Mouse (Mus musculus) layer of hippocampus, adult 8-10 months (tissue): ENCODE data around the gene Tpcn1. TPM values are rescaled to one million over a fixed set of nuclear protein-coding genes. Genes with fewer than 3 reads are reported as not detected.

Source experiments
- DNase-seq, 2 experiments: peaks; one replicate each; pipeline ENCODE4 v3.0.0; 2022; ENCODE audit warnings: low spot score in 2 of 2
- total RNA-seq, 4 experiments: library from RNA; stranded (reverse); gene quantifications; 2 replicates each; pipeline ENCODE4 v1.2.4; 2022

Tpcn1 gene
- total RNA-seq, 4 experiments from 2014 or later: 38.2 to 43.8 (median 41.1) TPM

- DNase-seq: no peak
Observed at GRCm38 (mm10) chr5:120609246-120609775, 20.8 kb upstream of the Tpcn1 start.

DNA sequence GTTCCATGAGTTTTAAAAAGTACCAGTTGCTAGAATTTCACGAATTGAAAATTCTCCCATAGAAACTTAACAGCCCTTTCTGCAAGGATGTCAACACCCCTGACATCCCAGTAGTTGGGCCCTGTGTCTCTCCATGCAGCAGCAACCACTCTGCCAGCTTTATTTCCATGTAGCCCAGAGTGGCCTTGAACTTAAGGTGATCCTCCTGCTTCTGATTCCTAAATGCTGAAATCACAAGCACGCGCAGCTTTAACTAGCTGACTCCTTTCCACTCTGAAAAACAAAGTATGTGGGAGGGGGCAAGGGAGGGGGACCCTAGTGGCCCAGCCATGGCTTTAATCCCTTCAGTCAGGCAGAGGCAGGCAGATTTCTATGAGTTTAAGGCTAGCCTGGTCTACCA lies 18.9 kb upstream of the Tpcn1 start:
- no peak for DNase-seq

DNA sequence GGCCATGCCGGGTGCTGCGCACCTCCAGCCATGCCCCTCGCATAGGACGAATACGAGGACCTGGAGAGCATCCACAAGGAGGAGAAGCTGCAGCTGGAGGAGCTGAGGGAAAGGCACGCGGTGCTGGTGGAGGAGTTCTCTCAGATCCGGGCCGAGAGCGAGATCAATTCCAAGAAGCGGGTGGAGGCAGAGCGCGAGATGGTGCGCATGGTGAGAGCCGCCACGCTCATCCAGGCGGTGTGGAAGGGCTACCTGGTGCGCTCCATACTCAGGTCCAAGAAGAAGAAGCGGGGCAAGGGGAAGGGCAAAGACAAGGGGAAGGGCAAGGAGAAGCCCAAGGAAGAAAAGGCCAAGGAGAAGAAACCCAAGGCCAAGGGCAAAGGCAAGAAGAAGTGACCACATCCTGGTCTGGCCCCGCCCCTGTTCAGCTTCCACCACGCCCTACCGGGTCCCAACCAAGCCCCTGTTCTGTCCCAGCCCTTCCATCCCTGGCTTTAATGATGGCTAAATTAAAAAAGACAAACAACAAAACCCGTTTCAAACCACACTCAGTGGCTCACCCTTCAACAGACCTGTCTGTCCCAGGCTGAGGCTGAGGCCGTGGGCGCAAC lies 18.2 kb upstream of the Tpcn1 start:
- DNase-seq: no peak

- peak; percentile 83 to 92 for DNase-seq
Observed at GRCm38 (mm10) chr5:120605688-120606087, 17.2 kb upstream of the Tpcn1 start.

- no peak for DNase-seq
Observed at GRCm38 (mm10) chr5:120605241-120605661, 16.8 kb upstream of the Tpcn1 start.

GRCm38 (mm10) chr5:120604839-120605238 lies 16.4 kb upstream of the Tpcn1 start:
- peak in 1 of 2 experiments; percentile 84 for DNase-seq

DNA sequence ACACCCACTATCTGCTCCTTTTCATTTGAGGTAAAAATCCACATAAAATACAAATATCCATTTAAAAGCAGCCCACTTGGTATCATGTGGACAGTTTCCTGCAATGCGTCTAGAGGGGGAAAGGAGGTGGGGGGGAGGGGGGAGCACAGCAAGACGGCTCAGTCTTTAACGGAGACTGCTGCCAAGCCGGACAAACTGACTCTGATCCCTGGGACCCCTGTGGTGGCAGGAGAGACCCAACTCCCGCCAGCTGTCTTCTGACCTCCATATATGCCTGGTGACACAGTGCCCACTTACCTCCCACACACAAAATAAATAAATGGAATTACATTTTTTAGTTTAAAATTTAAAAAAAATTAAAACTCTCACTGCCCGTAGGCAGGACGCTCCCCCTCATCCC lies 15.0 kb upstream of the Tpcn1 start:
- DNase-seq: no peak

DNA sequence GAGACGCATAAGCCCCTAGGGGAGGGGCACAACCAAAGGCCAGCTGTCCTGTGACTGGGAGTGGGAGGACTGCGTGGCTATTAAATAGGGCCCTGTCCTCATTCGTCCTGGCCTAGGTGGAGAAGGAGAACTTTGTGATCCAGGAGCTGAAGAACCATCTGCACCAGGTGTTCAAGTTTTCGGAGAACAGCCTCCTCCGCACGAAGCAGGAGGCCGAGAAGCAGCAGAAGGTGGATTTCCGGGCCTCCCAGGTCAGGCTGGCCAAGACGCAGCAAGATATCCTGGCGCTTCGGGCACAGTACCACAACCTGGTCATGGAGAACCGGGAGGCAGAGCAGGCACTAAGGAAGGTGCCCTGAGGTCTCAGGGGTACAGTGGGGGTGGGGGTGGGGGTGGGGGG lies 13.7 kb upstream of the Tpcn1 start:
- DNase-seq: no peak

DNA sequence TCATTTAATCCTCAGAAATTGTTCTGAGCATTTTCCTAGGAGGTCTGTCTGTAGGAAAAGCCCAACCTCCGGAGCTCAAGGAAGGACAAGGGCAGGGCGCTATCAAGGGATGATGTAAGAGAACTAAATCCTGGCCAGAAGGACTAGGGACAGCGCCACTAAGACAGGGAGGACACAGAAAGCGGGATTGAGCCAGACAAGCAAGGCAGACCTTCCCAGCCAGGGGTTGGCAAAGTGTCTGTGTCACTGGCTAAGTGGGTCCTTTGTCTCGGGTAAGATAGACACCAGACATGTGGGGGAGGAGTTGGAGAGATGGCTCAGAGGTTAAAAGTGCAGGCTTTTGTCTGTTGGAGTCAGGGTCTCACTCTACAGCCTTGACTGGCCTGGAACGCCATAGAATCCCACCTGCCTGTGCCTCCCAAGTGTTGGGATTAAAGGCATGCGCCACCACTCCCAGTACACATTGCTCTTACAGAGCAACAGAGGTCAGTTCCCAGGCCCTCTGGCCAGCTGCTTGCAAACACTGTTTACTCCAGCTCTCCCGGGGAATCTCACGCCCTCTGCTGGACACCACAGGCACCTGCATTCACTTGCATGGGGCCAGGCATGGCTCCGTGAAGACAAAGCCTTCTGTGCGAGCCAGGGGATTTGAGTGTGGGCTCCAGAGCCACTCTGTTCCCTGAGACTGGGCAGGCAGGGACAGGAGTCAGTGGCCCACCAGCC lies 12.6 kb upstream of the Tpcn1 start:
- DNase-seq: no peak

DNA sequence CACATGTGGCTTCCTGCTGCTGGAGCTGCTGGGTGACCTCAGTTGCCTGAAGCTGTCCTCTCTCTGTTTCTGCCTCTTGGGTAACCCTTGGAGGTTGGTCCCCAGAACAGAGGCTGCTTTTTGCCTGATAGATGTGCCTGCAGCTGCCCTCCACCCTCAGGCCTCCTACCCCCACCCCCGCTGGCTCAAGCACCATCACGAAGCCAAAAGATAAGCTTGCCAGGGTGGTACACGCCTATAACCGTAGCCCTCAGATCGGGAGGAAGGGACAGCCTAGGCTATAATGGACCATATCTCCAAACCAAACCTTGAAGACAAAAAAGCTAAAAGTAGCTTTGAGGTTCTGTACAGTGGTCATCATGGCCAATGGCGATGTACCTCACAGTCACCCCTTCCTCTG lies 11.2 kb upstream of the Tpcn1 start:
- no peak for DNase-seq

- DNase-seq: no peak
Observed at GRCm38 (mm10) chr5:120594485-120594884, 6.0 kb upstream of the Tpcn1 start.

GRCm38 (mm10) chr5:120592141-120592540 lies 3.7 kb upstream of the Tpcn1 start:
- DNase-seq: no peak

DNA sequence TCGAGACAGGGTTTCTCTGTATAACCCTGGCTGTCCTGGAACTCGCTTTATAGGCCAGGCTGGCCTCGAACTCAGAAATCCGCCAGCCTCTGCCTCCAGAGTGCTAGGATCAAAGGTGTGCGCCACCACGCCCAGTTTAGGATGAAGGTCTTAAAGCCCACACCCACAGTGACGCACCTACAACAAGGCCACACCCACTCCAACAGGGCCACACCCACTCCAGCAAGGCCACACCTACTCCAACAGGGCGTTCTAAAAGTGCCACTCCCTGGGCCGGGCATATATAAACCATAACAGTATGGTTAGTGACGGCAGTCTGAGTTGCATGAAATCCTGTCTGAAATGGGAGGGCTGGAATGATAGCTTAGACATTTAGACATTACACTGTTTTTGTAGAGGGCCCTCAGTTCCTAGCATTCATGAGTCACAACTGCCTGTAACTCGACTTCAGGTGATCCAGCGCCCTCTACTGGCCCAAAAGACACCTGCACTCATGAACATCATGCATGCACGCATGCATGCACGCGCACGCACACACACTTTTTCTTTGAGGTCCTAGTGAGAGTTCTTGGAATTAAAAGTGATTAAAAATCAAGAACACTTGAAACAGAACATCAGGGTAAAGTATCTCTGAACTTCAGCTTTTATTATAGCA lies 2.0 kb upstream of the Tpcn1 start:
- no peak for DNase-seq

DNA sequence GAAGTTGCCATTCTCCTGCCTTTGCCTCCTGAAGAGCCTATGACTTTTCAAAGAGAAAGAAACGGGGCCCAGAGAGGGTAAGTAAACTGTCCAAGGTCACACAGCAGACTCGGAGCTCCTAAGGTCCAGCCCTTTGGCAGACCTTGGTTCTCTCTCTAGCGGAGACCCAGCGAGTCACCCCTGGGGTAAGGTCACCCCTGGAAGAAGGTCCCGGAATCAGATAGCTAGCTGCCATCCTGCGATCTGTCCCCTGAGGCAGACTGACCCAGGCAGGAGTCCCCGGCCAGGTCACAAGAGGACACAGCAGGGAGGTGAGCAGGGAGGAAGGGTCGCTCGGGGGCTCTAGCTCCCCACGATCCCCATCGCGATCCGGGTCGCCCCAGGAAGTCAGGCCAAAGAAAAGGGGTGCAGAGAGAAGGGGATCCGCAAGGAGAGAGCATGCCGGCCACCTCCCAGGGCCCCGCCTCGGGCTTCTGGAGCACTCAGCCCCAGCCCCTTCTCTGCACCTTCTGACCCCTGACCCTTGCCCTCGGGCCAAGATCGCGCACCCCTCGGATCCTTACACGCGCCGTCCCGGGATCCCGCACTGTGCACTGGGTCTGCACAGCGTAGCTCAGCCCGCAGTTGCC lies 419 bp downstream of the Tpcn1 start:
- no peak for DNase-seq

DNA sequence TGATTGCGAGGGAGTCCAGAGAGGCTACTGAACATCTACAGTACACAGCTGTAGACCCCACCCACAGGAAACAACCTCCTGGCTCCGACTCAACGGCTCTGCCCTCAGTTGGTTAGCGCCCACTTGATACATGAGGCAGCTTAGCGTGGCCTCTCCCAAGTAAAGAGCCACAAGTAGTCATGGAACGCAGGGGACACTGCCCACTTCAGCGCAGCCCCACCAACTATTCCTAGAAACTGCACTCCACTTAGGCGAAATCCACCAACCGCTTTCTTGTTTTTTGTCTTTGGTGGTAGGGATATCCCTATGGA lies 902 bp downstream of the Tpcn1 start:
- no peak for DNase-seq

DNA sequence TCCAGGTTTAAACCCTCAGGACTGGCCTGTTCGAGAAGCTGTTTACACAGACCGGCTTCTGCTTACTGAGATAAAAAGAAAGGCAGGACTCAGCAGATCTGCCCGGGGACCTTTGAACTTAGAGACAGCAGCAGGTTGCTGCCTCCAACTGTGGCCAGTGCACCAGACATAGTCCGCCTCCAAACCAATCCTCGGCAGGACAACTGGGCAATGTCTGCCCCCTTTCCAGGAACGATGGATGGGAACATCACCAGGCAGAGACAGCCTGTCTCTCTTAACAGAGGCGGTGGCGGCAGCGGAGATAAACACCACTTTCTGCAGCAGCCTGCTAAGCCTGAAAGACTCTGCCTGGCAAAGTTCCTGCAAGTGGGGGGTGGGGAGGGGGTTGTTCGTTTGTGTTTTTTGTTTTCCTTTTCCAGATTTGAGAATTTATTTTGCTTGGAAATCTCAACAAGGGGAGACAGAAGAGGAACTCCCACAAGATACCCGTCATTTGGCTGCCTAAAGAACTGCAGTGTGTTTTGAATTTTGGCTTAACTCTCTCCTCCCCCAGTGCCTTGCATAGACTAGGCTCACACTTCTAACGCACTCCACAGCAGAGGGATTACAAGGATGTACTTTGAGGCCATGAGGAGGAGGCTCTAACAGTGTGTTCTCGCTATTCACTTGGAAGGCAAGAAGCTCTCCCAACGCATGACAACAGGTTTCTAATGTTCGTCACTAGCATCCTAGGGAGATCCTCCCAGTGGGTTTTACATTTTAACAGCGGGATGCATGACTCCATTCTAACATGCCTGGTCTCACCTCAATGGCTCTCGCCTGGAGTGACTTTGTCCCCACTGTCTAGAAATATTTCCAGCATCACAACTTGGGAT lies 1.5 kb downstream of the Tpcn1 start:
- no peak for DNase-seq

DNA sequence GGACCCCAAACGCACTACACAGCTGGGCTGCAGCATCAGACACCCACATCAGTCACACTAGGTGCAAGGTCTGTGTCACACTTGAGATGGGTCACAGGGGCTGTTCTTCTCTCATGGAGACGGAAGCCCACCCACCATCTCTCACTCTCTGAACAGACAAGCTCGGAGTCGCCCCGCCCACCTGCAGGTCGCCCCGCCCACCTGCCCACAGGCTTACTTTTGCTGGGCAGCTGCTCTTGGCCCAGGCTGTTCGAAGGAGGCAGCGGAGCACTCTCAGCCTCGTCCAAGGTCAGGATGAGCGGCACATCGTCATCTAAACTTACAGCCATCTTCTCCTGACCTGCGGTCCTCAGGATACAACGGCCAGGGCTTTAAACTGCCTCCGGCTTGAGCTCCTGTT lies 3.5 kb downstream of the Tpcn1 start:
- no peak for DNase-seq

DNA sequence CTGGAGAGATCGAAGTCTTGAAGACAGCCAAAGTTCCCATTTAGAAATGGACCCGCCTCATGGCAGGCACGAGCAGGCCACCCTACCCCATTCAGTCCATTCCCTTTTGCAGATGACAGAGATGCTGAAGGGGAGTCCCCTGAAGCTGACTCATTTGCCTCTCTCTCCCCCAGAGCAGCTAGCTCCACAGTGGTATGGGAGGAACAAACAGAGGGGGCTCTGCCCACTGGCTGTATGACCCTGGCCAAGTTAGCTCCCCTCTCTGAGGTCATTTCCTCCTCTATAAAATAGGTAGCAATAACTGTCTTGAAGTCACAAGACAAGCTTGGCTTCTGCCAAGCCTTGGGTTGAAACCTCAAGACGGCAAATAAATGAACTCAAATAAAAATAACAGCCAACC lies 5.0 kb downstream of the Tpcn1 start:
- DNase-seq: no peak

DNA sequence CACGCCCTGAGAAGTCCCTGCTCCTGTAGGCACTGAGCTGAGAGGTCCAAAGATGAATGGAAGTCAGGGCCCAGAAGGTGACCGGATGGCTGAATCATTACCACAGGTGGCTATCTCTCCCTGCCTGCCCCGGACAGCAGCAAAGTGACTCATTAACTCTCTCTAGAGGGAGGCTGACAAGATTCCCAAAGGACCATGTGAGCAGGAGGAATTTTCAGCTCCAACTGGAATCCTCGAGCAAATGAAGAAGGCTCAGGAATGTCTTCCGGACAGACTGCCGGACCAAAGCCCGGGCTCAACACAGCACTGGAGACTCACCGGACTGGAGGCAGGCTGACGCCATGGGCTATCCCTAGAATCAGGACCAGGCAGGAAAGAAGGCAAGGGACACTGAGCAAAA lies 6.5 kb downstream of the Tpcn1 start:
- no peak for DNase-seq

- no peak for DNase-seq
Observed at GRCm38 (mm10) chr5:120579898-120580626, 8.4 kb downstream of the Tpcn1 start.
